Mouse (Mus musculus): Measurements from ENCODE around the gene Ppa2. TPM values are rescaled to one million over a fixed set of nuclear protein-coding genes. Genes with fewer than 3 reads are reported as not detected.

Gene Ppa2
- polyA plus RNA-seq, 1 experiment from 2014 or later, result 111 TPM

GRCm38 (mm10) chr3:133403849-133404248 lies 93.9 kb downstream of the Ppa2 start:
- H3K9me3 ChIP-seq (ENCODE audit: control insufficient read depth, low read length), result no peaks in the 10 kb centered on the region
- H3K4me1 ChIP-seq (replicated peaks; ENCODE audit: control insufficient read depth, insufficient read depth, low read length), result no peaks in the 10 kb centered on the region
- no peaks in the 10 kb centered on the region for H3K27me3 ChIP-seq (ENCODE audit: control insufficient read depth, insufficient read depth, low read depth, low read length)
- H3K4me2 ChIP-seq (ENCODE audit: low read depth, low read length), result no peak overlapping the region
- H3K9ac ChIP-seq (ENCODE audit: low read length), result no peak overlapping the region
- H3K4me3 ChIP-seq (ENCODE audit: low read length), result no peak overlapping the region
- WGBS, result 75% methylated on average over 4 of the region's 4 CpGs
- H3K27ac ChIP-seq (ENCODE audit: low read length), result no peak overlapping the region
- ATAC-seq (ENCODE audit: low read depth), result no peak
- H3K36me3 ChIP-seq (ENCODE audit: control insufficient read depth, insufficient read depth, low read length), result no peaks in the 10 kb centered on the region

- WGBS, result 93% methylated on average over 3 of the region's 3 CpGs
- no peak overlapping the region for H3K4me3 ChIP-seq (ENCODE audit: low read length)
- no peak for ATAC-seq (ENCODE audit: low read depth)
- no peak overlapping the region for H3K9ac ChIP-seq (ENCODE audit: low read length)
- no peaks in the 10 kb centered on the region for H3K4me1 ChIP-seq (replicated peaks; ENCODE audit: control insufficient read depth, insufficient read depth, low read length)
- H3K4me2 ChIP-seq (ENCODE audit: low read depth, low read length), result no peak overlapping the region
- no peaks in the 10 kb centered on the region for H3K36me3 ChIP-seq (ENCODE audit: control insufficient read depth, insufficient read depth, low read length)
- no peaks in the 10 kb centered on the region for H3K9me3 ChIP-seq (ENCODE audit: control insufficient read depth, low read length)
- no peaks in the 10 kb centered on the region for H3K27me3 ChIP-seq (ENCODE audit: control insufficient read depth, insufficient read depth, low read depth, low read length)
- no peak overlapping the region for H3K27ac ChIP-seq (ENCODE audit: low read length)
These were observed 95.7 kb downstream of the Ppa2 start for GRCm38 (mm10) chr3:133405636-133406035.

- Histone ChIP-seq H3K4me2 (ENCODE audit: low read depth, low read length) (no peak overlapping the region), H3K36me3 (ENCODE audit: control insufficient read depth, insufficient read depth, low read length) (no peaks in the 10 kb centered on the region), H3K4me1 (replicated peaks; ENCODE audit: control insufficient read depth, insufficient read depth, low read length) (no peaks in the 10 kb centered on the region), H3K27ac (ENCODE audit: low read length) (no peak overlapping the region), H3K27me3 (ENCODE audit: control insufficient read depth, insufficient read depth, low read depth, low read length) (no peaks in the 10 kb centered on the region), H3K9ac (ENCODE audit: low read length) (no peak overlapping the region), H3K4me3 (ENCODE audit: low read length) (no peak overlapping the region), H3K9me3 (ENCODE audit: control insufficient read depth, low read length) (no peaks in the 10 kb centered on the region)
- no peak for ATAC-seq (ENCODE audit: low read depth)
- WGBS, result 76% methylated on average over 5 of the region's 5 CpGs
These were observed 96.3 kb downstream of the Ppa2 start for GRCm38 (mm10) chr3:133406248-133406647.

GRCm38 (mm10) chr3:133411123-133411675 lies 101.3 kb downstream of the Ppa2 start:
- WGBS, result 67% methylated on average over 4 of the region's 4 CpGs
- no peak for ATAC-seq (ENCODE audit: low read depth)

GRCm38 (mm10) chr3:133411768-133412167 lies 101.9 kb downstream of the Ppa2 start:
- WGBS, result 90% methylated on average over 8 of the region's 8 CpGs

More at GRCm38 (mm10) chr3:133411123-133411675, 101.3 kb downstream of the Ppa2 start:
- Histone ChIP-seq H3K4me3 (ENCODE audit: low read length) (no peak overlapping the region), H3K27me3 (ENCODE audit: control insufficient read depth, insufficient read depth, low read depth, low read length) (no peaks in the 10 kb centered on the region), H3K9me3 (ENCODE audit: control insufficient read depth, low read length) (no peaks in the 10 kb centered on the region), H3K9ac (ENCODE audit: low read length) (no peak overlapping the region), H3K4me2 (ENCODE audit: low read depth, low read length) (no peak overlapping the region), H3K27ac (ENCODE audit: low read length) (no peak overlapping the region), H3K36me3 (ENCODE audit: control insufficient read depth, insufficient read depth, low read length) (no peaks in the 10 kb centered on the region), H3K4me1 (replicated peaks; ENCODE audit: control insufficient read depth, insufficient read depth, low read length) (no peaks in the 10 kb centered on the region)

GRCm38 (mm10) chr3:133414747-133415146 lies 104.8 kb downstream of the Ppa2 start:
- Histone ChIP-seq H3K4me1 (replicated peaks; ENCODE audit: control insufficient read depth, insufficient read depth, low read length) (no peaks in the 10 kb centered on the region), H3K9me3 (ENCODE audit: control insufficient read depth, low read length) (no peaks in the 10 kb centered on the region), H3K27me3 (ENCODE audit: control insufficient read depth, insufficient read depth, low read depth, low read length) (no peaks in the 10 kb centered on the region), H3K9ac (ENCODE audit: low read length) (no peak overlapping the region), H3K36me3 (ENCODE audit: control insufficient read depth, insufficient read depth, low read length) (no peaks in the 10 kb centered on the region), H3K4me2 (ENCODE audit: low read depth, low read length) (no peak overlapping the region), H3K4me3 (ENCODE audit: low read length) (no peak overlapping the region), H3K27ac (ENCODE audit: low read length) (no peak overlapping the region)
- WGBS, result 94% methylated on average over 4 of the region's 4 CpGs
- ATAC-seq (ENCODE audit: low read depth), result no peak

More at GRCm38 (mm10) chr3:133411768-133412167, 101.9 kb downstream of the Ppa2 start:
- no peak overlapping the region for H3K9ac ChIP-seq (ENCODE audit: low read length)
- no peak overlapping the region for H3K27ac ChIP-seq (ENCODE audit: low read length)
- no peak for ATAC-seq (ENCODE audit: low read depth)
- no peaks in the 10 kb centered on the region for H3K9me3 ChIP-seq (ENCODE audit: control insufficient read depth, low read length)
- H3K4me3 ChIP-seq (ENCODE audit: low read length), result no peak overlapping the region
- H3K4me1 ChIP-seq (replicated peaks; ENCODE audit: control insufficient read depth, insufficient read depth, low read length), result no peaks in the 10 kb centered on the region
- H3K27me3 ChIP-seq (ENCODE audit: control insufficient read depth, insufficient read depth, low read depth, low read length), result no peaks in the 10 kb centered on the region
- no peaks in the 10 kb centered on the region for H3K36me3 ChIP-seq (ENCODE audit: control insufficient read depth, insufficient read depth, low read length)
- no peak overlapping the region for H3K4me2 ChIP-seq (ENCODE audit: low read depth, low read length)

- ATAC-seq (ENCODE audit: low read depth), result no peak
- H3K4me2 ChIP-seq (ENCODE audit: low read depth, low read length), result no peak overlapping the region
- H3K4me3 ChIP-seq (ENCODE audit: low read length), result no peak overlapping the region
- H3K27ac ChIP-seq (ENCODE audit: low read length), result no peak overlapping the region
- H3K27me3 ChIP-seq (ENCODE audit: control insufficient read depth, insufficient read depth, low read depth, low read length), result no peaks in the 10 kb centered on the region
- no peaks in the 10 kb centered on the region for H3K36me3 ChIP-seq (ENCODE audit: control insufficient read depth, insufficient read depth, low read length)
- no peaks in the 10 kb centered on the region for H3K9me3 ChIP-seq (ENCODE audit: control insufficient read depth, low read length)
- no peak overlapping the region for H3K9ac ChIP-seq (ENCODE audit: low read length)
- H3K4me1 ChIP-seq (replicated peaks; ENCODE audit: control insufficient read depth, insufficient read depth, low read length), result no peaks in the 10 kb centered on the region
These were observed 113.2 kb downstream of the Ppa2 start for GRCm38 (mm10) chr3:133423073-133423472.

Other genes starting within 250 kb of the Ppa2 start
- gene Ints12, start 218.3 kb upstream of the Ppa2 start, polyA plus RNA-seq (2015; fragmentation: Nextera tagmentation; extraction: Ambion mirVana), result 20.5 and 24.3 TPM in 2 replicates
- gene Gstcd, start 218.1 kb upstream of the Ppa2 start, polyA plus RNA-seq (2015; fragmentation: Nextera tagmentation; extraction: Ambion mirVana), result 6.8 and 7.8 TPM in 2 replicates
- 1.2 and 1.5 TPM in 2 replicates for gene Arhgef38, start 75.2 kb upstream of the Ppa2 start, polyA plus RNA-seq (2015; fragmentation: Nextera tagmentation; extraction: Ambion mirVana)
- 16.1 and 18.8 TPM in 2 replicates for gene Tet2, start 235.0 kb downstream of the Ppa2 start, polyA plus RNA-seq (2015; fragmentation: Nextera tagmentation; extraction: Ambion mirVana)

All from lung, embryonic 16.5 days (tissue).